Mouse (Mus musculus) intestine, embryonic 16.5 days (tissue): Measurements from ENCODE around the gene Retnla. TPM values are rescaled to one million over a fixed set of nuclear protein-coding genes. Genes with fewer than 3 reads are reported as not detected.

ENCODE experiments used
- ATAC-seq: fragments of 200-750 bp; cut with Nextera tagmentation; 2 replicates; pipeline ENCODE4 v1.8.0; 2017; ENCODE audit warnings: moderate TSS enrichment, moderate library complexity
- H3K27ac ChIP-seq: fragments of 300-500 bp; sonication (generic); 2 replicates; pipeline ENCODE4 v1.5.1; 2014; ENCODE audit warnings: mild to moderate bottlenecking, low read length
- H3K27me3 ChIP-seq: fragments of 300-500 bp; sonication (generic); replicated peaks from 2 replicates; pipeline ENCODE4 v1.6.1; 2014; ENCODE audit warnings: low read length, control low read depth, mixed read lengths; ENCODE audit not compliant: control insufficient read depth, insufficient read depth
- H3K36me3 ChIP-seq: fragments of 300-500 bp; sonication (generic); 2 replicates; pipeline ENCODE4 v1.6.1; 2014; ENCODE audit warnings: low read length, control low read depth; ENCODE audit not compliant: control insufficient read depth, insufficient read depth
- H3K4me1 ChIP-seq: fragments of 300-500 bp; sonication (generic); 2 replicates; pipeline ENCODE4 v1.6.1; 2014; ENCODE audit warnings: low read length, control low read depth, mixed read lengths; ENCODE audit not compliant: control insufficient read depth, insufficient read depth
- H3K4me2 ChIP-seq: fragments of 300-500 bp; sonication (generic); 2 replicates; pipeline ENCODE4 v1.6.1; 2014; ENCODE audit warnings: low read depth, low read length, control low read depth
- H3K4me3 ChIP-seq: fragments of 300-500 bp; sonication (generic); 2 replicates; pipeline ENCODE4 v1.5.1; 2014; ENCODE audit warnings: mild to moderate bottlenecking, low read length
- H3K9ac ChIP-seq: fragments of 300-500 bp; sonication (generic); 2 replicates; pipeline ENCODE4 v1.6.1; 2014; ENCODE audit warnings: low read depth, low read length
- H3K9me3 ChIP-seq: fragments of 300-500 bp; sonication (generic); 2 replicates; pipeline ENCODE4 v1.6.1; 2016; ENCODE audit warnings: low read length, control low read depth; ENCODE audit not compliant: control insufficient read depth
- WGBS: fragments of 180-500 bp; shearing (Covaris S2); extraction: QIAGEN DNeasy Blood & Tissue Kit; methylation state at CpG from one replicate; pipeline ENCODE4 v1.1.7; 2014; 5-methylcytosine and 5-hydroxymethylcytosine counted together
- polyA plus RNA-seq: library from polyadenylated mRNA; unstranded; fragments of >200 nt; fragmentation: Nextera tagmentation; extraction: Ambion mirVana; gene quantifications from 2 replicates; pipeline ENCODE4 v1.2.1, GENCODE M21; 2015

Gene Retnla
- polyA plus RNA-seq = not detected in 2 replicates

DNA sequence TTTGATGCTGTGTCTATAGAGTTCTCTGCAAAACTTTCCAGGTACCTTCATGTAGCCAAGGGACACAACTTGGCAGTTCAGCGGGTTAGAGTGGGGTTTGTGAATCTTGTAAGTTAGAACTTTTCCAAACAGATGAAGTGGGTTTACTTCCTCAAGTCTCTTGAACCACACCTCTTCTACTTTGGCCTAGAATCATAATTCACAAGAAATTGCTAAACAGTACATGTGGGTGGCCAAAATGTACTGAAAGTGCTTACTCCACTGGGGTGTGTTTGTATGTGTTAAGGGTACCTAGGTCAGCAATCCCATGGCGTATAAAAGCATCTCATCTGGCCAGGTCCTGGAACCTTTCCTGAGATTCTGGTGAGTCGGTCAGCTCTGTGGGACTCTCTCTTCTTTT is at the start of gene Retnla:
TSS of gene Retnla (plus strand) at position 286 of the 400 bp plus-strand sequence.
- Histone ChIP-seq H3K4me3 (no peak within 1 kb of the TSS), H3K9ac (no peak within 1 kb of the TSS), H3K4me2 (no peak within 1 kb of the TSS), H3K27me3 (no peaks in the 10 kb centered on the region), H3K27ac (no peak within 1 kb of the TSS), H3K36me3 (no peaks in the 10 kb centered on the region), H3K4me1 (no peaks in the 10 kb centered on the region), H3K9me3 (no peaks in the 10 kb centered on the region)
- ATAC-seq = no peak
- WGBS = 72% methylated on average over 3 of the region's 3 CpGs

DNA sequence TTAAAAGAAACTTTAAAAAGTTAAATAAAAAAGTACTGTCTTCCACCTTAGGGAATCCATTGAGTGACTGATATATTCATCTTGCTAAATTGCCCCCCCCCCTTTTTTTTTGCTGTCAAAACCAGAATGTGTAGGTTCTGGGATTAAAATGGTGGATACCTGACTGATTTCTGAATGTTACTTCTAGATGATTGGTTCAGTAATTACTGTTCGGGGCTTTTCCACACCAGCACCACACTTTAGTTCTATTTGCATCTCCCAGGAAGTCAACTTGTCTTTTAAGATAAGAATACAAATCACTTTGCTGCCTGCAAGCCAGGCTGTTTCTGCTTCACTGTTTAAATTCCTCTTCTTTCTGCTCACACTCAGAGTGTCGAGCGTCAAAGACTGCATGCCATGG is 44.1 kb upstream of the Retnla start:
- H3K4me2 ChIP-seq = no peak overlapping the region
- no peak for ATAC-seq
- H3K9ac ChIP-seq = no peak overlapping the region
- WGBS = 47% methylated on average over 3 of the region's 3 CpGs
- H3K4me1 ChIP-seq = no peaks in the 10 kb centered on the region
- H3K4me3 ChIP-seq = no peak overlapping the region
- no peak overlapping the region for H3K27ac ChIP-seq
- H3K9me3 ChIP-seq = no peaks in the 10 kb centered on the region
- no peaks in the 10 kb centered on the region for H3K27me3 ChIP-seq
- no peaks in the 10 kb centered on the region for H3K36me3 ChIP-seq

GRCm38 (mm10) chr16:48799470-48799869 is 42.9 kb upstream of the Retnla start:
- whole genome bisulfite sequencing = 87% methylated on average over 3 of the region's 3 CpGs
- Histone ChIP-seq H3K4me2 (no peak overlapping the region), H3K4me3 (no peak overlapping the region), H3K9ac (no peak overlapping the region), H3K4me1 (no peaks in the 10 kb centered on the region), H3K36me3 (no peaks in the 10 kb centered on the region), H3K27ac (no peak overlapping the region), H3K27me3 (no peaks in the 10 kb centered on the region), H3K9me3 (no peaks in the 10 kb centered on the region)
- ATAC-seq = no peak

DNA sequence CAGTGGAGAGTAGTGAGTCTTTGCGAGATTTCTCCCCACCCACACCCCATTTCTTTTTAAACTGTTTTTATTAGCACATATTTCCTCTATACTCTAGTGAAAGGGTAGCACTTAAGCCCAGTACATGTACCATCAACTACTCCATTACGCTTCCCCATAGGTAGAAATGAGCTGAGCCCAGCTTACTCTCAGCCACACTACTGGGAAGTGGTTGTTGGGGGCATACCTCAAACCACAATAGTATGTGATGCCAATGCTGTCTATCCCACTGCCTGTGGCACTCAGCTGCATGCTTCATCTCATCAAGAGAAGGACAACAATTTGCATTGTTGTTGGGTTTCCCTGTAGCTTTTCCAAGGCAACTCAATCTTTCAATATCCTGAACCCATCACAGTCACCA is 41.4 kb upstream of the Retnla start:
- ATAC-seq = no peak
- no peaks in the 10 kb centered on the region for H3K4me1 ChIP-seq
- H3K4me3 ChIP-seq = no peak overlapping the region
- no peaks in the 10 kb centered on the region for H3K36me3 ChIP-seq
- H3K4me2 ChIP-seq = no peak overlapping the region
- no peaks in the 10 kb centered on the region for H3K27me3 ChIP-seq
- H3K27ac ChIP-seq = no peak overlapping the region
- no peak overlapping the region for H3K9ac ChIP-seq
- WGBS = 81% methylated on average over 2 of the region's 2 CpGs
- no peaks in the 10 kb centered on the region for H3K9me3 ChIP-seq

- H3K9me3 ChIP-seq = no peaks in the 10 kb centered on the region
- no peak for ATAC-seq
- H3K36me3 ChIP-seq = no peaks in the 10 kb centered on the region
- H3K27me3 ChIP-seq = no peaks in the 10 kb centered on the region
- no peak overlapping the region for H3K4me3 ChIP-seq
- 85% methylated on average over 1 of the region's 1 CpGs for WGBS
- H3K9ac ChIP-seq = no peak overlapping the region
- no peak overlapping the region for H3K27ac ChIP-seq
- H3K4me2 ChIP-seq = no peak overlapping the region
- H3K4me1 ChIP-seq = no peaks in the 10 kb centered on the region
Measured at GRCm38 (mm10) chr16:48805412-48805811, 36.9 kb upstream of the Retnla start.

- no peak for ATAC-seq
- WGBS = 80% methylated on average over 1 of the region's 1 CpGs
- Histone ChIP-seq H3K27ac (no peak overlapping the region), H3K4me1 (no peaks in the 10 kb centered on the region), H3K9ac (no peak overlapping the region), H3K36me3 (no peaks in the 10 kb centered on the region), H3K4me3 (no peak overlapping the region), H3K4me2 (no peak overlapping the region), H3K27me3 (no peaks in the 10 kb centered on the region), H3K9me3 (no peaks in the 10 kb centered on the region)
Measured at GRCm38 (mm10) chr16:48806521-48806920, 35.8 kb upstream of the Retnla start.

DNA sequence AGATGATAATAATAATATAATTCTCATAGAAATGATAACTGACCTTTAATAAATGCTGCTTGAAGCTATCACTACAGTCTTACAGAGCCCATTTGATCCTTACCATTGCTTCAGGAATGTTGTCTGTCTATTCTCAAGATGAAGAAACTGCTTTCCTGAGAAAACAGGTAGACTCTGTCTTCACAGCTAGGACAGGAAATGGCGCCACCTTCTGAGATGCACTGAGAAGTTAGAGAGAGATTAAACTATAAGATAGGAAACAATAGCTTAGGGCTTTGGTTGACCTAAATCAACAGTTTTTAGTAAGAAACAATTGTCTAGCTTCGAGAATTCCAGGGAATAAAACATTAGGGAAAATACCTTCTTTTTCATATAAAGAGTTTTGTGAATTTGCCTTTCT is 33.0 kb upstream of the Retnla start:
- no peak for ATAC-seq
- H3K27ac ChIP-seq = no peak overlapping the region
- H3K4me2 ChIP-seq = no peak overlapping the region
- no peak overlapping the region for H3K4me3 ChIP-seq
- H3K4me1 ChIP-seq = no peaks in the 10 kb centered on the region
- no peak overlapping the region for H3K9ac ChIP-seq
- no peaks in the 10 kb centered on the region for H3K27me3 ChIP-seq
- H3K9me3 ChIP-seq = no peaks in the 10 kb centered on the region
- 59% methylated on average over 2 of the region's 2 CpGs for WGBS
- H3K36me3 ChIP-seq = no peaks in the 10 kb centered on the region

DNA sequence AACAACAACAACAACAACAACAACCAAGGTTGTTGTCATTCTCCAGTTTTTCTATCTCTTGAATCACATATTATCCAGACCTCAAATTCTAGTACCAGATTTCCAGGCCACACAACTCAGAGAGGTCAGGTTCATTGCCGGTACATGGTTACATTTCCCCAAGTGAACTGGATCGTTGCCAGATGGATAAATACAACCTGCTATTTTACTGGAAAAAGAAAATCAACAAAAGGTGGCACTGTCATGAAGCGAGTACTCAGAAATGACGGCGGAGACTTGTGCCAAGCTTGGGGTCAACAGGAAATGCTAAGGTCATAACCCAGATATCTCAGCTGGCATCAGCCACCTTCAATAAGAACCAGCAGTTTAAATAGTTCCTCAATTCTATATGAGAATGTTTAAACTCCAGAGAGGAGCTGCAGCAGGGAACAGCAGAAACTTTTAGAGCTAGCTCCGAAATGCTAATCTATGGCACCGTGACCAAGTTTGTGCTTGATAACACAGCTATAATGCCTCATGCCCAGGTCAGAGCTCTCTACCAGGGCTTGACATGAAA is 30.4 kb upstream of the Retnla start:
- Histone ChIP-seq H3K27me3 (no peaks in the 10 kb centered on the region), H3K4me1 (no peaks in the 10 kb centered on the region), H3K4me3 (no peak overlapping the region), H3K27ac (no peak overlapping the region), H3K36me3 (no peaks in the 10 kb centered on the region), H3K9ac (no peak overlapping the region), H3K9me3 (no peaks in the 10 kb centered on the region), H3K4me2 (no peak overlapping the region)
- WGBS = 57% methylated on average over 7 of the region's 7 CpGs
- ATAC-seq = no peak

DNA sequence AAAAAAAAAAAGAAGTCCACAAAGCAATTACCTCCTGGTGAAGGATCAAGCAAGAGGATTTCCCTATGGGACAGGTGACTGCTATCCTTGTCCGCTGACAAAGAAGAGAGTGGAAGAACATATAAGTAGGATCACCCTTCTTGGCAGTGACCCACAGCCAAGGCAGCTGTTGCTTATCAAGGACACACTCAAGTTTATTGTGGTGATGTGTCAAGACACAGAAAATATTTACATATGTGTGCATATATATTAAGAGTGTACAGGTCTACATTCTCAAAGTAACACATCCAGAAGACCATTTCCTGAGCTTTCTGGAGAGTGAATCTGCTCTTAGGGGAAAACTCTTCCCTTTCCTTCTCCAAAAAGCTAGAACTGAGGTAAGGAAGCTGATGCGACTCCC is 25.7 kb upstream of the Retnla start, which contains the start of gene Retnlb:
TSS of gene Retnlb (plus strand) at position 162 of the 400 bp plus-strand sequence.
- no peak within 1 kb of the TSS for H3K4me3 ChIP-seq
- H3K4me2 ChIP-seq = no peak within 1 kb of the TSS
- no peak within 1 kb of the TSS for H3K9ac ChIP-seq
- ATAC-seq = no peak
- H3K9me3 ChIP-seq = no peaks in the 10 kb centered on the region
- no peaks in the 10 kb centered on the region for H3K27me3 ChIP-seq
- H3K36me3 ChIP-seq = no peaks in the 10 kb centered on the region
- H3K27ac ChIP-seq = no peak within 1 kb of the TSS
- WGBS = 92% methylated on average over 2 of the region's 2 CpGs
- H3K4me1 ChIP-seq = no peaks in the 10 kb centered on the region

GRCm38 (mm10) chr16:48818524-48818923 is 23.8 kb upstream of the Retnla start:
- H3K36me3 ChIP-seq = no peaks in the 10 kb centered on the region
- H3K9me3 ChIP-seq = no peaks in the 10 kb centered on the region
- H3K27me3 ChIP-seq = no peaks in the 10 kb centered on the region
- no peak for ATAC-seq
- H3K9ac ChIP-seq = no peak overlapping the region
- WGBS = 94% methylated on average over 6 of the region's 6 CpGs
- H3K27ac ChIP-seq = no peak overlapping the region
- no peak overlapping the region for H3K4me2 ChIP-seq
- no peak overlapping the region for H3K4me3 ChIP-seq
- no peaks in the 10 kb centered on the region for H3K4me1 ChIP-seq
